ENCODE assay signal across 9 mouse cellular contexts in the genomic region with DNA sequence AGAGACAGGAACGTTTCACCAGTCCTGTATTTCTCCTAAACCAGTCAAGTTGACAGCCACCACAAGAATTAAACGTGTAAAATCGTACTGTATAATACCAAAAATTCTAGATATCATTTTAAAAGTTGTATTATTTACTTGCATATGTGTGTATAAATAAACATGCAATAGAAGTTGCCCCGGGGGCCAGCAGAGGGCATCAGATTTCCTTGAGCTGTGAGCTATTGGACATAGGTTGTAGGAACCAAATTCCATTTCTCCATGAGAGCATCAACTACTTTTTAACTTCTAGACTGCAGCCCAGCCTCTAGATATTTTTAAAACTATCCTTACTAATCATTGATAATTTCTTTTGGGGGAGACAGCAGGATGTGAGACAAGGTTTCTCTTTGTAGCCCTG. TPM values are rescaled to one million over a fixed set of nuclear protein-coding genes. Genes with fewer than 3 reads are reported as not detected.
DNase-seq lines count a peak whose midpoint lies in the region; ATAC-seq and TF ChIP-seq lines count a peak whose summit lies in the region.
"Had no signal": no experiment of that assay in that cellular context is flagged by ENCODE, and none has a peak within 500 bp of the region (broad histone marks: within the 10 kb centered on the region; RNA-seq: fewer than 3 reads in every experiment).

No protein-coding gene starts in this region.

- H3K4me3 ChIP-seq in heart, adult 2 months, result no peak overlapping the region
- no peak overlapping the region for H3K4me3 ChIP-seq in heart, embryonic 11.5 days (ENCODE audit: low read depth, low read length)
- H3K4me3 ChIP-seq in embryonic facial prominence, embryonic 10.5 days, result no peak overlapping the region
- no peak overlapping the region for H3K4me3 ChIP-seq in small intestine, adult 2 months (ENCODE audit: low read depth, low read length)
- H3K4me3 ChIP-seq: lung, embryonic 15.5 days had no signal

- H3K27me3 ChIP-seq in heart, adult 2 months (ENCODE audit: control insufficient read depth, insufficient read depth, low read length), result no peaks in the 10 kb centered on the region
- no peaks in the 10 kb centered on the region for H3K27me3 ChIP-seq in heart, embryonic 11.5 days (ENCODE audit: control insufficient read depth, insufficient read depth, low read length)
- no peaks in the 10 kb centered on the region for H3K27me3 ChIP-seq in embryonic facial prominence, embryonic 10.5 days (replicated peaks; ENCODE audit: low read depth, poor library complexity, severe bottlenecking)
- no peaks in the 10 kb centered on the region for H3K27me3 ChIP-seq in small intestine, adult 2 months (ENCODE audit: control insufficient read depth, insufficient read depth, low read length)
- H3K27me3 ChIP-seq: lung, embryonic 15.5 days had no signal

- ATAC-seq in heart, embryonic 11.5 days (replicated peaks; ENCODE audit: insufficient number of reproducible peaks, low FRiP score, low TSS enrichment), result no peak

- 81% methylated on average over 4 of the region's 4 CpGs for WGBS in heart, adult 2 months
- WGBS in heart, embryonic 11.5 days (ENCODE audit: insufficient replicate concordance), result 82% methylated on average over 4 of the region's 4 CpGs
- WGBS in embryonic facial prominence, embryonic 10.5 days, result 88% methylated on average over 4 of the region's 4 CpGs
- 84% methylated on average over 4 of the region's 4 CpGs for WGBS in small intestine, adult 2 months

- no peaks in the 10 kb centered on the region for H3K79me2 ChIP-seq in heart, adult 2 months (replicated peaks; ENCODE audit: control insufficient read depth, insufficient read depth, low read length)

- H3K27ac ChIP-seq in heart, adult 2 months, result no peak overlapping the region
- no peak overlapping the region for H3K27ac ChIP-seq in heart, embryonic 11.5 days (ENCODE audit: low read depth, low read length)
- no peak overlapping the region for H3K27ac ChIP-seq in embryonic facial prominence, embryonic 10.5 days (replicated peaks)
- H3K27ac ChIP-seq in small intestine, adult 2 months (ENCODE audit: insufficient read depth, low read depth, low read length), result no peak overlapping the region
- H3K27ac ChIP-seq: lung, embryonic 15.5 days had no signal

- intact Hi-C loops in heart, adult 2 months (cut with DNase I), result loop anchor here (2.0 kb wide), 1 partner anchor 87 kb away; no protein-coding TSS in a partner anchor

- no peak for TF ChIP-seq EP300 in heart, adult 2 months (IDR thresholded peaks at IDR 0.05; ENCODE audit: insufficient read depth, low read depth, low read length)

- H3K9ac ChIP-seq in heart, adult 2 months (ENCODE audit: low read depth, low read length), result no peak overlapping the region
- H3K9ac ChIP-seq in heart, embryonic 11.5 days (ENCODE audit: low read depth, low read length), result no peak overlapping the region
- H3K9ac ChIP-seq: lung, embryonic 15.5 days had no signal

- H3K4me1 ChIP-seq in heart, adult 2 months (ENCODE audit: control insufficient read depth, insufficient read depth, low read length), result no peaks in the 10 kb centered on the region
- no peaks in the 10 kb centered on the region for H3K4me1 ChIP-seq in heart, embryonic 11.5 days (ENCODE audit: control insufficient read depth, insufficient read depth, low read length)
- H3K4me1 ChIP-seq in embryonic facial prominence, embryonic 10.5 days, result no peaks in the 10 kb centered on the region
- H3K4me1 ChIP-seq in small intestine, adult 2 months (ENCODE audit: control insufficient read depth, insufficient read depth, insufficient read length, low read length), result no peaks in the 10 kb centered on the region
- H3K4me1 ChIP-seq: lung, embryonic 15.5 days had no signal

- no peak for TF ChIP-seq POLR2A in heart, adult 2 months (IDR thresholded peaks at IDR 0.05; ENCODE audit: insufficient read depth, low read depth, low read length)
- TF ChIP-seq POLR2A in small intestine, adult 2 months (IDR thresholded peaks at IDR 0.05; ENCODE audit: low read depth, low read length), result no peak

- TF ChIP-seq CTCF in heart, adult 2 months (IDR thresholded peaks at IDR 0.05), result peak; percentile 77
- peak; percentile 36; the same call in 1 of the 2 replicates for TF ChIP-seq CTCF in small intestine, adult 2 months (IDR thresholded peaks at IDR 0.05; ENCODE audit: extremely low read depth, insufficient read length, insufficient replicate concordance, low read depth, low read length)

- H3K36me3 ChIP-seq in heart, adult 2 months (ENCODE audit: control insufficient read depth, insufficient read depth, low read length), result 0 out of 2 replicates have a peak, but pooled peaks cover 4% of the 10 kb centered on the region
- H3K36me3 ChIP-seq in heart, embryonic 11.5 days (ENCODE audit: control insufficient read depth, insufficient read depth, low read length), result peaks cover 21% of the 10 kb centered on the region
- peaks cover 93% of the 10 kb centered on the region for H3K36me3 ChIP-seq in embryonic facial prominence, embryonic 10.5 days (replicated peaks)
- H3K36me3 ChIP-seq in small intestine, adult 2 months (ENCODE audit: control insufficient read depth, insufficient read depth, low read length), result peaks cover 16% of the 10 kb centered on the region

- no peaks in the 10 kb centered on the region for H3K9me3 ChIP-seq in heart, embryonic 11.5 days (replicated peaks; ENCODE audit: control insufficient read depth, low read length)
- no peaks in the 10 kb centered on the region for H3K9me3 ChIP-seq in embryonic facial prominence, embryonic 10.5 days
- H3K9me3 ChIP-seq: lung, embryonic 15.5 days had no signal

- DNase-seq in heart, adult 2 months, result peak; percentile 17 to 53
- DNase-seq in urinary bladder, postnatal 25 days (ENCODE audit: low spot score), result peak; percentile 27
- DNase-seq in urinary bladder, adult 18-20 months (ENCODE audit: low spot score in 2 of 2), result no peak
- DNase-seq in embryonic facial prominence, embryonic 10.5 days (ENCODE audit: low spot score), result peak; percentile 21
- DNase-seq in layer of hippocampus, adult 9-11 months, result peak; percentile 16
- no peak for DNase-seq in yolk sac, embryonic 10.5 days (ENCODE audit: low spot score)

- no peak overlapping the region for H3K4me2 ChIP-seq in heart, embryonic 11.5 days
- H3K4me2 ChIP-seq: lung, embryonic 15.5 days had no signal

RNA-seq across cellular contexts. Expression of a gene that starts 29.0 kb away (rescaled TPM):
- total RNA-seq in heart, adult 2 months (2021), result not detected
- polyA plus RNA-seq in heart, adult 2 months (2012; rRNA removed), result 0.12 TPM in 2 replicates
- not detected in 2 replicates for polyA plus RNA-seq in heart, embryonic 11.5 days (2014; fragmentation: Nextera tagmentation; extraction: Ambion mirVana)
- not detected in 2 replicates for polyA plus RNA-seq in embryonic facial prominence, embryonic 10.5 days (2016; fragmentation: Nextera tagmentation; extraction: Ambion mirVana)
- 0.17 and 0.35 TPM in 2 replicates for polyA plus RNA-seq in small intestine, adult 2 months (2012; rRNA removed)
- polyA plus RNA-seq: lung, embryonic 15.5 days had no signal

RNA-seq across cellular contexts. Expression of a gene that starts 39.3 kb away (rescaled TPM):
- 10 to 100 TPM; 23.6 to 26.8 TPM for total RNA-seq in heart, adult 2 months (2021)
- 4.8 and 8.3 TPM in 2 replicates for polyA plus RNA-seq in heart, adult 2 months (2012; rRNA removed)
- 21.0 and 22.2 TPM in 2 replicates for polyA plus RNA-seq in heart, embryonic 11.5 days (2014; fragmentation: Nextera tagmentation; extraction: Ambion mirVana)
- 27.0 and 32.2 TPM in 2 replicates for polyA plus RNA-seq in embryonic facial prominence, embryonic 10.5 days (2016; fragmentation: Nextera tagmentation; extraction: Ambion mirVana)
- 6.1 and 6.4 TPM in 2 replicates for polyA plus RNA-seq in small intestine, adult 2 months (2012; rRNA removed)

RNA-seq across cellular contexts. Expression of a gene that starts 48.2 kb away (rescaled TPM):
- total RNA-seq in heart, adult 2 months (2021), result 1 to 10 TPM; 6.2 to 6.8 TPM
- polyA plus RNA-seq in heart, adult 2 months (2012; rRNA removed), result 6.2 and 8.7 TPM in 2 replicates
- polyA plus RNA-seq in heart, embryonic 11.5 days (2014; fragmentation: Nextera tagmentation; extraction: Ambion mirVana), result 25.4 and 26.0 TPM in 2 replicates
- 32.5 and 34.1 TPM in 2 replicates for polyA plus RNA-seq in embryonic facial prominence, embryonic 10.5 days (2016; fragmentation: Nextera tagmentation; extraction: Ambion mirVana)
- 1.3 and 1.4 TPM in 2 replicates for polyA plus RNA-seq in small intestine, adult 2 months (2012; rRNA removed)

RNA-seq across cellular contexts. Expression of a gene that starts 59.4 kb away (rescaled TPM):
- 100 to 1,000 TPM; 110 to 133 TPM for total RNA-seq in heart, adult 2 months (2021)
- polyA plus RNA-seq in heart, adult 2 months (2012; rRNA removed), result 44.3 and 70.5 TPM in 2 replicates
- polyA plus RNA-seq in heart, embryonic 11.5 days (2014; fragmentation: Nextera tagmentation; extraction: Ambion mirVana), result 38.0 and 41.8 TPM in 2 replicates
- 43.8 and 46.4 TPM in 2 replicates for polyA plus RNA-seq in embryonic facial prominence, embryonic 10.5 days (2016; fragmentation: Nextera tagmentation; extraction: Ambion mirVana)
- polyA plus RNA-seq in small intestine, adult 2 months (2012; rRNA removed), result 55.4 and 115 TPM in 2 replicates

Comparison
In these comparisons a context has a peak if more than half of its experiments do, and no peak if none do; other contexts are left out.
1. DNase-seq: peak in heart, adult 2 months (2 of 2), urinary bladder, postnatal 25 days (single experiment), embryonic facial prominence, embryonic 10.5 days (single experiment) and layer of hippocampus, adult 9-11 months (single experiment); none in urinary bladder, adult 18-20 months (0 of 2) and yolk sac, embryonic 10.5 days (single experiment).